Mouse (Mus musculus): ENCODE results near the gene Capn8. TPM values are rescaled to one million over a fixed set of nuclear protein-coding genes. Genes with fewer than 3 reads are reported as not detected.
"Not testable (repeated sequence)": the region's sequence is repeated elsewhere in the genome, so short reads cannot be mapped to it uniquely, and the experiment has no call there.

The Capn8 gene
- polyA plus RNA-seq, 1 experiment = not detected

DNA sequence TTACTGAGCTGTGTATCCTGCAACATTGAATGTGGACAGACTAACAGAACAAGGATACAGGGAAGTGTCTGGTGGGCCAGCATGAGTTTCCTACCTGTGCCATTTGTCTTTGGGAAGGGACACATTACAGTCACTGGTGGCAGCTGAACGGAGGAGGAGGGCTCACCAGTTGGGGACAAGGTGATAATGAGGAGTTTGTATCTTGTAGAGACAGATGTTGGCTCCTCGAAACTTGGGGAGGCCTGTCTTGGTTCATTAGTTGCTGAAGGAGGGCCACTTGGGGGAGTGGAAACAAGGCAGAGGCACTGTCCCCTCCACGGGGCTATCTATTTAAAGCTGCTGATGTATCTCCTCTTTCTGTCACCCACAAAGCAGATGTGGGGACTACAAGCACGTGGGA lies 75.3 kb downstream of the Capn8 start:
- no peak overlapping the region for H3K27ac ChIP-seq (ENCODE audit: control insufficient read depth, insufficient read depth, low read depth, low read length, poor library complexity)
- TF ChIP-seq CTCF (IDR thresholded peaks at IDR 0.05; ENCODE audit: control insufficient read depth, insufficient read depth, low read length) = no peak
- TF ChIP-seq POLR2A (IDR thresholded peaks at IDR 0.05; ENCODE audit: borderline replicate concordance, control insufficient read depth, low read depth, low read length) = no peak
- 65% methylated on average over 4 of the region's 4 CpGs for WGBS
- no peaks in the 10 kb centered on the region for H3K4me1 ChIP-seq (ENCODE audit: control insufficient read depth, insufficient read depth, low read length)
- H3K4me3 ChIP-seq (replicated peaks; ENCODE audit: control insufficient read depth, low read depth, low read length) = no peak overlapping the region

DNA sequence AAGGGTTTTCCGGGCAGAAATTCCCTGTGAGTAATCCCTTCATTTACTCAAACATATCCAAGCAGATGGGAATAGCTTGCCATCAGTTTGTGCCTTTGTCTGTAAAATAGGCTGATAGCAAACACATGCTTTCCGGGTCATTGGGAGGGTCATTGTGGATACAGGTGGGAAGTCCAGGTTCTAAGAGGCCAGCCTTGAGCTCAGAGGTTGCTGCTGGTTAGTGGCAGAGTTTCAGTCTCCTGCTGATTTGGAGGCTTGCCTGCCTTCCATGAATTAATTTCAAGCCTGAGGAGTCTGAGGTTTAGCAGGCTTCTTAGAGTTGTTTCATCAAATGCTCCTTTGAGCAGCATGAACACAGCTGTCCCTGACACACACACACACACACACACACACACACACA lies 78.0 kb downstream of the Capn8 start:
- Histone ChIP-seq H3K27ac (ENCODE audit: control insufficient read depth, insufficient read depth, low read depth, low read length, poor library complexity) (no peak overlapping the region), H3K4me1 (ENCODE audit: control insufficient read depth, insufficient read depth, low read length) (no peaks in the 10 kb centered on the region), H3K4me3 (replicated peaks; ENCODE audit: control insufficient read depth, low read depth, low read length) (no peak overlapping the region)
- TF ChIP-seq CTCF (IDR thresholded peaks at IDR 0.05; ENCODE audit: control insufficient read depth, insufficient read depth, low read length) (no peak), POLR2A (IDR thresholded peaks at IDR 0.05; ENCODE audit: borderline replicate concordance, control insufficient read depth, low read depth, low read length) (no peak)
- WGBS = 82% methylated on average over 2 of the region's 2 CpGs

DNA sequence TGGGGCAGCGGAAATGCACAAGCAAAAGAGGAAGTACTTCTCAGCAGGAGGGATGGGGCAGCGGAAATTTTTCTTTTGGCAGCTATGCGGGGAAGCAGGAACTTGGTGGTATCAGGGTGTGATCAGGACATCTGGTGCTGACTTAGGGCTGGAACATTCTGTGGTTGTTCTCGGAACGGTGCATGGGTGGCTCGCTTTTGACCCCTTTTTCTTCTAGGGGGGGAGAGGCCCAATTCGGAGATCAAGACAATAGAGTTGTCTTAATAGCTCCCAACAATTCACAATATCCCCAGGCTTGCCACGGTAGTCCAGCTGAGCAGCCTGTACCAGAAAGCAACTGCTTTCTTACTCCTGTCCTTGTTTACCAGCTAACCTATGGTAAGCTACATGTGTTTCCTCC lies 79.6 kb downstream of the Capn8 start:
- not testable (repeated sequence) for H3K4me1 ChIP-seq (ENCODE audit: control insufficient read depth, insufficient read depth, low read length); H3K4me3 ChIP-seq (replicated peaks; ENCODE audit: control insufficient read depth, low read depth, low read length); H3K27ac ChIP-seq (ENCODE audit: control insufficient read depth, insufficient read depth, low read depth, low read length, poor library complexity)
- WGBS = 82% methylated on average over 8 of the region's 8 CpGs

DNA sequence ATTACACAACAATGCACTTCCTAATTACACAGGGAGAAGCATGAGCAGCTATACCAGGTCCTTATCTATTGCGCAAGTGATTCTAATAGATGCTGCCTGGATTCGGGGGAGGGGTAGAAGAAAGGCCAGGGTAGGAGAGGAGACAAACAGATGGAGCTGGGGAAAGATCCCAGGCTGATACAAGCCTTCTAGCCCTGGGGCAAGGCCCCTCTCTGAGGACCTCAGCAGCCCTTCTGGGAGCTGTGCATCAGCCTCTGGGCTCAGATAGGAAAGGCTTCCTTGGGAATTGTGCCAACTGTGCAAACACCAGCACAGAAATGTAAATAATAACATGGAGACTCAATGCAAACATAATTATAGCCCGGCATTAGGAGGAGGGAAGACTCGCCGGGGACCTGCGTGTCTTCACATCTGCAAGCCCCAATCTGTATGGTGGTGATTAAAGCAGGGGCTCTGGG lies 80.4 kb downstream of the Capn8 start:
- WGBS = 82% methylated on average over 6 of the region's 6 CpGs

DNA sequence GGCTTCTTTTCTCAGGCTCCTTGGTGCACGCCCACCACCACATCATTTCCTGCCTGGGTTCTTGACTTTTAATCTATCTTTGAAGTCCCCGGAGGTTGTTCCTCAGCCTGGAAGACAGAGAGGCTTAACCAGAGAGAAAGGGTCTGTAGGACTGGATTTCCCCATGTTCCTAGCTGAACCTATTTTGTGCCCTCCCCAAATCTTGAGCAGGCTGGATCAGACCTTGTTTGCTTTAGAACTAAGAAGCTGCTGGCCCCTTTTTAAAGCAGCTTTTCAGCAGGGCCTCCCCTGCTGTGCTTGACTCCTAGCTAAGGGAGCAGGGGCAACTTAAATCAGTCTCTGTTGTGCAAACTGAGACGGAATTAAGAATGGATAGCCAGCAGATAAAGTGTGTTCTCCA lies 82.0 kb downstream of the Capn8 start:
- WGBS = 67% methylated on average over 3 of the region's 3 CpGs

More for the DNA sequence above, 80.4 kb downstream of the Capn8 start:
- Histone ChIP-seq H3K4me3 (replicated peaks; ENCODE audit: control insufficient read depth, low read depth, low read length) (no peak overlapping the region), H3K27ac (ENCODE audit: control insufficient read depth, insufficient read depth, low read depth, low read length, poor library complexity) (no peak overlapping the region), H3K4me1 (ENCODE audit: control insufficient read depth, insufficient read depth, low read length) (no peaks in the 10 kb centered on the region)
- TF ChIP-seq CTCF (IDR thresholded peaks at IDR 0.05; ENCODE audit: control insufficient read depth, insufficient read depth, low read length) = no peak

DNA sequence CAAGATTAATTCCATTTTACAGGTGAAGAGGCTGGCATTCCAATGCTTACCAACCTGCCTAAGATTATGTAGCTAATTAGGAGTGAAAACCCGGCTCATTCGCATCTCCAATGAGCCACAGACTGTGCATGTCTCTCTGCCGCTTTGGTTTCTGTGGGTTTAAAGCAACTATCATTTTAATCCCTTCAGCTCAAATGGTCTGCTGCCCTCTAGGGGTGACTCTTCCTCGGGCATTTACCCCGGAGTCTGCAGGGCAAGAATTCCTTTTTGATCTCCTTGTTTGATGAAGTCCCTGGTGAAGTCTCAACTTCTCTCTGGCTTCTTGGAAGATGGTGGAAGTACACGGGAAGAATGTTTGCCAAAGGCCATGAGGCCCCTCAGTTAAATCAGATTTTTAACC lies 93.0 kb downstream of the Capn8 start:
- Histone ChIP-seq H3K4me1 (ENCODE audit: control insufficient read depth, insufficient read depth, low read length) (no peaks in the 10 kb centered on the region), H3K4me3 (replicated peaks; ENCODE audit: control insufficient read depth, low read depth, low read length) (no peak overlapping the region), H3K27ac (ENCODE audit: control insufficient read depth, insufficient read depth, low read depth, low read length, poor library complexity) (no peak overlapping the region)
- TF ChIP-seq POLR2A (IDR thresholded peaks at IDR 0.05; ENCODE audit: borderline replicate concordance, control insufficient read depth, low read depth, low read length) (no peak), CTCF (IDR thresholded peaks at IDR 0.05; ENCODE audit: control insufficient read depth, insufficient read depth, low read length) (0 out of 2 replicates have a peak, but pooled peaks have one; percentile 37)
- 3% methylated on average over 6 of the region's 6 CpGs for whole genome bisulfite sequencing

More for the DNA sequence above, 82.0 kb downstream of the Capn8 start:
- no peaks in the 10 kb centered on the region for H3K4me1 ChIP-seq (ENCODE audit: control insufficient read depth, insufficient read depth, low read length)
- no peak overlapping the region for H3K27ac ChIP-seq (ENCODE audit: control insufficient read depth, insufficient read depth, low read depth, low read length, poor library complexity)
- H3K4me3 ChIP-seq (replicated peaks; ENCODE audit: control insufficient read depth, low read depth, low read length) = no peak overlapping the region
- TF ChIP-seq POLR2A (IDR thresholded peaks at IDR 0.05; ENCODE audit: borderline replicate concordance, control insufficient read depth, low read depth, low read length) (no peak), CTCF (IDR thresholded peaks at IDR 0.05; ENCODE audit: control insufficient read depth, insufficient read depth, low read length) (no peak)

DNA sequence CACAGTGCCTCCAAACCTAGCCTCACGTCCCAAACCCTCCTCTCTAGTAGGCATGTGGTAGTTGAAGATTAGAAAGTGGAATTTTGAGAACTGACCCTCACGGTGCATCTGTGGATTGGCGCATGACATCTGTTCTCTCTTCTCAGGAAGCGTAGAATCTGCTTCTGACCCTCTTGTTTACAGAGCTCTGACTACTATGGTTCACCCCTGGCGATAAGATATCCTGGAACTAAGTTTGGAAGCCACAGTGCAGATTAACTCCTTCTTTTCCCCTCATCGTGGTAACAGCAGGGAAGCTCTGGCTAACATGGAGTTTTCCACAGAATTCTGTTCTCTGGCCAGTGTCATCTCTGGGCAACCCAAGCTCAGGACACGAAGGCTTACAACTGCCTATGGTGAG lies 95.6 kb downstream of the Capn8 start:
- Histone ChIP-seq H3K4me1 (ENCODE audit: control insufficient read depth, insufficient read depth, low read length) (no peaks in the 10 kb centered on the region), H3K27ac (ENCODE audit: control insufficient read depth, insufficient read depth, low read depth, low read length, poor library complexity) (no peak overlapping the region), H3K4me3 (replicated peaks; ENCODE audit: control insufficient read depth, low read depth, low read length) (no peak overlapping the region)
- 73% methylated on average over 7 of the region's 7 CpGs for WGBS
- TF ChIP-seq POLR2A (IDR thresholded peaks at IDR 0.05; ENCODE audit: borderline replicate concordance, control insufficient read depth, low read depth, low read length) (no peak), CTCF (IDR thresholded peaks at IDR 0.05; ENCODE audit: control insufficient read depth, insufficient read depth, low read length) (no peak)

DNA sequence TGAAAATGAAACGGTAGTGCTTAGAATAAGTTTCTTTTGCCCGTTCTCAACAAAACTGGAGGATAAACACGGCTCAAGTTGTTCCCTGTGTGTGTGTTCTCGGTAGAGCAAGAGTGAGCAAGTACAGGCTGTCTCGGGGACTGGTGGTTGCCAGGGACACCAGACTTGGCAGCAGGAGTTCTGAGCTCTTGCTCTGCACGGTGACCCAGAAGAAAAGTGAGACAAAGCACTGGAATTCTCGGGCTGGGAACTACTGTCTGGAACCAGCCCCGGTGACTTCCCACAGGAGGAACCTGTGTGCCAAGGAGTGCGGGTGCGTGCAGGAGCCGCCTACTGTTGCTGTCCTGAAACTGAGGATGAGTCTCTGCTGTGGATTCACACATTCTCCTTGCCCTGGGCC lies 98.9 kb downstream of the Capn8 start:
- Histone ChIP-seq H3K4me1 (ENCODE audit: control insufficient read depth, insufficient read depth, low read length) (no peaks in the 10 kb centered on the region), H3K4me3 (replicated peaks; ENCODE audit: control insufficient read depth, low read depth, low read length) (no peak overlapping the region), H3K27ac (ENCODE audit: control insufficient read depth, insufficient read depth, low read depth, low read length, poor library complexity) (no peak overlapping the region)
- 78% methylated on average over 11 of the region's 11 CpGs for WGBS
- TF ChIP-seq POLR2A (IDR thresholded peaks at IDR 0.05; ENCODE audit: borderline replicate concordance, control insufficient read depth, low read depth, low read length) = no peak
- TF ChIP-seq CTCF (IDR thresholded peaks at IDR 0.05; ENCODE audit: control insufficient read depth, insufficient read depth, low read length) = no peak

DNA sequence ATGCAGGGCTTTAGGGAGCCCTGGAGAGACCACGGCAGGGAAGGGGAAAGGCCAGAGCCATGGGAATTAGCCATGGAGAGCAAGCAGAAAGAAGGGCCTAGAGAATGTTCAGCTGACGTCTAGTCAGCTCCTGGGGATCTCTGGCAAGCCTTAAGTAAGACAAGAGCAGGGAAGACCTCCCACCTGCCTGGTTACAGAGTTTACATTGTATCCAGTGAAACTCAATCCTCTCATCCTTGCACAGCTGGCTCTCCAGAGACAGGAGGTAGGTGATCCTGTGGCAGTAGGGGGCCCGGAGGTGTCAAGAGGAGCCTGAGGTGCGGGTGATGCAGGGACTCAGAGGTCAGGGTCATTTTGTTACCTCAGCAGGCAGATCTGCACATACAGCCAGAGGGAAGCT lies 100.0 kb downstream of the Capn8 start:
- WGBS = 81% methylated on average over 4 of the region's 4 CpGs
- H3K4me3 ChIP-seq (replicated peaks; ENCODE audit: control insufficient read depth, low read depth, low read length) = no peak overlapping the region
- TF ChIP-seq CTCF (IDR thresholded peaks at IDR 0.05; ENCODE audit: control insufficient read depth, insufficient read depth, low read length) (no peak), POLR2A (IDR thresholded peaks at IDR 0.05; ENCODE audit: borderline replicate concordance, control insufficient read depth, low read depth, low read length) (no peak)
- H3K4me1 ChIP-seq (ENCODE audit: control insufficient read depth, insufficient read depth, low read length) = no peaks in the 10 kb centered on the region
- H3K27ac ChIP-seq (ENCODE audit: control insufficient read depth, insufficient read depth, low read depth, low read length, poor library complexity) = no peak overlapping the region

Data from bone marrow, adult 2 months (tissue).